21 mouse cellular contexts compared by ENCODE assay signal in the genomic region with DNA sequence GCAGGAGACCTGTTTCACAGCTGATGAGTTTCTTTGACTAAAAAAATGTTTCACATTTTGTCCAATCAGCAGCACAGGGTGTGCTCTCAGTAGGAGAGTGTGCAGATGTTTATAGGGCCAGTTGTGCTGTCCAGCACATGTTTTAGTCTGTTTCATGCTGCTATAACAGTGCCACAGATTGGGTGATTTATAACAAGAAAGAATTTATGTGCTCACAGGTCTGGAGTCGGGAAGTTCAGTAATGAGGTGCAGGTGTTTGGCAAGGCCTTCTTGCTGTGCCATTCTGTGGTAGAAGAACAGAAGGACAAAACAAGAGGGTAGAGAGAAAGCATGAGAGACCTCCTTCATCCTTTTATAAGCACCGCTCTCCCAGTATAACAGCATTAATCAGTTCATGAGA.
A peak's percentile ranks its signal among the peaks of the same experiment; 100 is the strongest.
DNase-seq lines count a peak whose midpoint lies in the region; ATAC-seq lines count a peak whose summit lies in the region.
"Had no signal": no experiment of that assay in that cellular context is flagged by ENCODE, and none has a peak within 500 bp of the region (broad histone marks: within the 10 kb centered on the region; RNA-seq: fewer than 3 reads in every experiment).

No protein-coding gene starts in this region.

- no peak overlapping the region for H3K9ac ChIP-seq in liver, embryonic 12.5 days
- no peak overlapping the region for H3K9ac ChIP-seq in liver, embryonic 16.5 days (ENCODE audit: low read depth, low read length)
- H3K9ac ChIP-seq: forebrain, embryonic 15.5 days; heart, embryonic 15.5 days; lung, embryonic 14.5 days had no signal

- H3K27ac ChIP-seq in liver, embryonic 12.5 days: peak overlapping the region; percentile 1; the same call in 1 of the 2 replicates
- peak overlapping the region; percentile 11; the same call in 1 of the 2 replicates for H3K27ac ChIP-seq in liver, embryonic 16.5 days (ENCODE audit: low read length)
- H3K27ac ChIP-seq: forebrain, embryonic 15.5 days; heart, embryonic 15.5 days had no signal

- H3K27me3 ChIP-seq in liver, embryonic 12.5 days (replicated peaks): no peaks in the 10 kb centered on the region
- no peaks in the 10 kb centered on the region for H3K27me3 ChIP-seq in liver, embryonic 16.5 days (ENCODE audit: control insufficient read depth, insufficient read depth, low read depth, low read length)
- H3K27me3 ChIP-seq: CH12.LX; forebrain, embryonic 15.5 days; heart, embryonic 15.5 days had no signal

- peak; percentile 40 for DNase-seq in embryo, embryonic 10 days (ENCODE audit: low spot score)
- no peak for DNase-seq in embryo, embryonic 9.5 days (ENCODE audit: extremely low spot score)
- DNase-seq in liver: no peak
- DNase-seq in hindlimb bud, embryonic 11.5 days (ENCODE audit: extremely low spot score, low read depth, low spot score): peak; percentile 94
- no peak for DNase-seq in right cerebral cortex, postnatal 10 days (ENCODE audit: low spot score in 2 of 2)
- no peak for DNase-seq in lung, postnatal 4 days
- DNase-seq: adrenal gland, postnatal 14 days; cerebellum, adult 18-20 months; heart, adult 11 months; kidney, adult 18-20 months; layer of hippocampus, adult 9-11 months; lung, embryonic 14.5 days; midbrain, embryonic 14.5 days; right cerebral cortex, adult 18-20 months; thymus, adult 18-20 months had no signal

- 0 out of 2 replicates have a peak, but pooled peaks cover 4% of the 10 kb centered on the region for H3K36me3 ChIP-seq in liver, embryonic 12.5 days
- H3K36me3 ChIP-seq in liver, embryonic 16.5 days (ENCODE audit: control insufficient read depth, insufficient read depth): no peaks in the 10 kb centered on the region
- H3K36me3 ChIP-seq: heart, embryonic 15.5 days had no signal

- 89% methylated on average over 2 of the region's 2 CpGs for WGBS in liver, embryonic 12.5 days (ENCODE audit: insufficient replicate concordance)
- 82% methylated on average over 2 of the region's 2 CpGs for WGBS in liver, embryonic 16.5 days (ENCODE audit: insufficient replicate concordance)

- H3K9me3 ChIP-seq in liver, embryonic 12.5 days (replicated peaks): no peaks in the 10 kb centered on the region
- H3K9me3 ChIP-seq in liver, embryonic 16.5 days (replicated peaks; ENCODE audit: control insufficient read depth, low read length): no peaks in the 10 kb centered on the region
- H3K9me3 ChIP-seq: forebrain, embryonic 15.5 days; heart, embryonic 15.5 days had no signal

- no peak overlapping the region for H3K4me2 ChIP-seq in liver, embryonic 12.5 days
- no peak overlapping the region for H3K4me2 ChIP-seq in liver, embryonic 16.5 days (ENCODE audit: low read depth, low read length)
- H3K4me2 ChIP-seq: forebrain, embryonic 15.5 days; heart, embryonic 15.5 days; lung, embryonic 14.5 days had no signal

- peaks cover 55% of the 10 kb centered on the region for H3K4me1 ChIP-seq in liver, embryonic 12.5 days
- peaks cover 41% of the 10 kb centered on the region for H3K4me1 ChIP-seq in liver, embryonic 16.5 days (ENCODE audit: control insufficient read depth, low read depth, low read length)

- no peak overlapping the region for H3K4me3 ChIP-seq in liver, embryonic 12.5 days
- H3K4me3 ChIP-seq in liver, embryonic 16.5 days (ENCODE audit: low read depth, low read length): no peak overlapping the region
- H3K4me3 ChIP-seq: erythroblast, embryonic 14.5 days; forebrain, embryonic 15.5 days; heart, embryonic 15.5 days had no signal

- no peak for ATAC-seq in liver, embryonic 12.5 days
- ATAC-seq in liver, embryonic 16.5 days (ENCODE audit: low read depth): no peak
- ATAC-seq: forebrain, embryonic 15.5 days had no signal

Comparison
In these comparisons a context has a peak if more than half of its experiments do, and no peak if none do; other contexts are left out.
1. DNase-seq: peak in embryo, embryonic 10 days (single experiment) and hindlimb bud, embryonic 11.5 days (single experiment); none in embryo, embryonic 9.5 days (single experiment), liver (single experiment), right cerebral cortex, postnatal 10 days (0 of 2) and lung, postnatal 4 days (0 of 2).